13 mouse cellular contexts compared by ENCODE assay signal in the genomic region with DNA sequence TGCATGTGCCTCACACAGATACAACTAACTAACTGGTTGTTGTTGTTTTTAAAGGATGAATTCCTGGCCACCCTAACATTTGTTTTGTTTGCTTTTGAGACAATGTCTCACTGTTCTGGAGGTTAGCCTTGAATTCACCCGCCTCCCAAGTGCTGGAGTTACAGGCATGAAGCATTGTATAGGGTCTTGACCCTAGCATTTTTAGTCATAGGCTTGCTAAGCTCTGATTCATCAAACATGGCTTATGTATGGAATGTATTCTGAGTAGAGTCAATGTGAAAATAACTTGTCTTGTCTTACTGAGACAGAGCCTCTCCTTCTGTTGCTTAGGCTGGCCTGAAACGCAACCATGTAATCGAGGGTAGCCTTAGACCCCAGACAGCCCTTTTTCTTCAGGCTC.
"Had no signal": no experiment of that assay in that cellular context is flagged by ENCODE, and none has a peak within 500 bp of the region (broad histone marks: within the 10 kb centered on the region; RNA-seq: fewer than 3 reads in every experiment).

No protein-coding gene starts in this region.

- H3K4me3 ChIP-seq: lung, embryonic 15.5 days; megakaryocyte, embryonic 14.5 days; midbrain, embryonic 13.5 days; midbrain, embryonic 15.5 days; neural tube, embryonic 12.5 days had no signal

- H3K27me3 ChIP-seq: lung, embryonic 15.5 days; midbrain, embryonic 13.5 days; midbrain, embryonic 15.5 days; neural tube, embryonic 12.5 days had no signal

- H3K36me3 ChIP-seq: lung, embryonic 15.5 days; midbrain, embryonic 15.5 days had no signal

- H3K27ac ChIP-seq: lung, embryonic 15.5 days; macrophage; midbrain, embryonic 13.5 days; midbrain, embryonic 15.5 days; neural tube, embryonic 12.5 days had no signal

- DNase-seq: lung, adult 2 months; lung, postnatal 14 days; lung, postnatal 36 days; right cerebral cortex, postnatal 14 days; thymus, adult 18-20 months; thymus, postnatal 14 days; thymus, postnatal 36 days had no signal

- H3K4me1 ChIP-seq: midbrain, embryonic 13.5 days; midbrain, embryonic 15.5 days; neural tube, embryonic 12.5 days had no signal

- H3K9ac ChIP-seq: lung, embryonic 15.5 days; midbrain, embryonic 13.5 days; midbrain, embryonic 15.5 days; neural tube, embryonic 12.5 days had no signal
